Mouse (Mus musculus): ENCODE results near the gene Ctla4.

Ctla4 gene

GRCm38 (mm10) chr1:60929036-60929435 is 42.2 kb downstream of the Ctla4 start:
- DNase-seq (ENCODE audit: low spot score): no peak

GRCm38 (mm10) chr1:60930397-60930796 is 43.6 kb downstream of the Ctla4 start:
- DNase-seq (ENCODE audit: low spot score): no peak

DNA sequence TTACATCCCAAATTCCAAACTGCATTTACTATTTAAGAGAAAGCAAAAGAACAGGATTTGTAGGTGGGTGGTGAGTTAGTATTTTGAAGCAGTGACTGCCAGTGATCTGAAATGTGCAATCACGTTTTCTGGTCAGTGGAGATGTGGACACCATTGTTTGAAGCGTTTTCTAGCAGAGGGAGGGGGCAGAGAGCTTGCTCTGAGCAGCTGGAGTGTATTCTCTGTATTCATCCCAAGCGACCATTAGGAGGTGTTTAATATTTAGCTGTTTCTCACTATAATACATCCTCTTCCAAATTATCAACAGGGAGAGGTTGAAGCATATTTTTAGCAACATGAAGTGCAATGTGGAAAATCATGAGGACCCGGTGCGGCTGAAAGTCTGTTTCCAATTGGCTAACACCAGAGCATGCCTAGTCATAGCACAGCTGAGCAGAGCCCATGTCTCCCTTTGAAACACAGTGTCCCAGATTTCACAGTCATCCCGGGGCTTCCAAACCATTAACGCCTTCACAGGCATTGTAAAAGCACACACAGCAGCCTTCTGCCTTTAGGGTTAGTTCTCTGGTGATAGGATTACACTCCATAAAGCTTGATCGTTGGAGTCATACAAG is 49.3 kb downstream of the Ctla4 start:
- DNase-seq (ENCODE audit: low spot score): no peak

DNA sequence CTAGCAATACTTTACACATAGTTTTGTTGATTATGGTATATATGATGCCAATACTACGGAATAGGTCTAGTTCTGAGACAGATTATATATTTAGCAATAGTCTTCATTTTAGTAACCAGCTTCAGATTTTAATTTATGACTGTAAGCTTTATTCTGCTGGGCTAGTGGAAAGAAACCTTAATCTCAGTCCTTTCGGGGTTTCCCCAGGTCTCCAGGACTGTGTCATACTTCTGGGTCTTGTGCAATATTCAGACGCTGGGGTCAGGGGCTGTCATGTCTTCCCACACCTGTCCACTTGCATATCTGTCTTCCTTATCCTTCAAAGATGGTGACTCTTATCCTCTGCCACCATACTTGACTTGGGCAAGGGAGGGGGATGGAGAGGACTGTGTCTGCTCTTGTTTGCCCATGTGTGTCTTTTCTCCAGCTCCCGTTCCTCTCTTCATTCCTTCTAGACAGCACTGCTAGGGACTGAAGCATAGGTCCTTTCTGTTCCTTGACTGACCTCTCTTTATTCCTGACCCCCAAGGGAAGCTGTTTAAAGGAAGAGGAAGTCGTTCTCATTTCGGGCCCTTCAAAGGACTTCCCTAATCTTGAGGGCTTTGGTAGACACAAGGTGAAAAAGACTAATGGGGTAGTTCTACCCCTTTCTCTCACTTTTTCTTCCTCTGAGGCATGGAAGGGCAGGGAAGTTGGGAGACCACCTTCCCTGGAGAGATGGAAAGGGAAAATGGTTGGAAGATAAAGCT is 50.3 kb downstream of the Ctla4 start:
- DNase-seq (ENCODE audit: low spot score): no peak

DNA sequence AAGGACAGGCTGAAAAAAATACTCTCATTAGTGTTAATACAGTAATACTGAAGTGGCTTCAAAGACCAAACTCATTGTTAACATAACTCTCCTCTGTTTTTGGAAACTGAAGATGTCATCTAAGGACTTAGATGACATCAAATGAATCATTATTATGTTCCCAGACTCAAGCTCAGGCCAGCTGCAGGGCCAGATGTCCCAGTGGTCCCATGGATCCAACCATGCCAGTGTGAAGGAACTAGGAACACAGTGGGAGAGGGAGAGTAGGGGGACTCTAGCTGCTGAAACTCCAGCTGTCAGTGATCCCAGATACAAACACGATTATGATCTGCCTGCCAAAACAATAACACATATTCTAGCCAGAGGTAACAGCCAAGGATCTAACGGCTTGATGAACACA is 51.5 kb downstream of the Ctla4 start:
- DNase-seq (ENCODE audit: low spot score): no peak

DNA sequence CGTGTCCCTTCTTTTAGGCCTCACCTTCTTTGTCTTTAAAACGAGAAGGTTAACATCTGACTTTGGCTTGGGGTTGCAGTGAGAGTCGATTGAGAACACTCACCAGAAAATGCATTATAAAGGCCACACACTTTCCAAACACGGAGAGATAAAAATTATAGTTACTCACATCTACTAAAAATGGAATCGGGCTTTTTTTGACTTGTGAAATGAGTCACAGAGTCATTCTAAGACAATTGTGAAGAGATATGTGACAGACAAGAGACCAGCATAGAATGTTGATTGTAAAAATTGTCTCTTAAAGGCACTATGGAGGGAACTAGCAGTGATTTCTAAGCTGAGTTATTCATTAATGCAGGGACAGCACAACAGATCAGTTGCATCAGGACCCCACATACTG is 52.2 kb downstream of the Ctla4 start:
- no peak for DNase-seq (ENCODE audit: low spot score)

DNA sequence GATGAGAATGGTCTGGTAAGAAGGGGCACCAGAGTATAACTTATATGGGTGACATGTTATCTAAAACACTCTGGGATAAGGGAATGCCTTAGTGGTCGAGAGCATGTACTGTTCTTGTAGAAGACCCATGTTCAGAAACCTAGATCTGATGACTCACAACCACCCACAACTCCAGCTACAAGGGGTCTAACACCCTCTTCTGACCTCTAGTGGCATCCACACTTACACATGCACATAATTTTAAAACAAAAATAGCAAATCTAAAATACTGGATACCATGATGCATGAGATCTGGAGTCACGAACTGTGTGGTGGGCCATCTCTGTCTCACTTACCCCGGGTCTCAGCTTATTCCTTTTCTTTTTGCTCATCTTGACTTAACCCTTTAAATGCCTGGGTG is 53.2 kb downstream of the Ctla4 start:
- DNase-seq (ENCODE audit: low spot score): no peak

DNA sequence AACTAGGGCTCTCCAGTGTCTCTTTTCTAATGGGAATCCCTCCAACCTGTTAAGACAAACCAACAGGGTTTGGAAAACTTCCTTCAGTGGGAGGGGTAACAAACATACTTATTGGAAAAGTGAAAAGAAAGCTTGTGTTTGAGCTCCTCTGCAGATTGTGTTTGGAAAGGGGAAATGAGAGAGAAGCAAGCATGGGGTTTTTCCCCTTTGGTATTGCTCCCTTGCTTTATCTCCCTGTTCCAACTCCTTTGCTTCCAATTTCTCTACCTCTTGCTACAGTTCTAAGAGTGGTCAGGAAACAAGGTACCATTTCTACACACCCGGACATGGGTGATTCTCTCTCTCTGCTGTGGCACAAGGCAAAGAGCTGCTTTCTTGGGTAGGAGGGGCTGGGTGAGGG is 53.8 kb downstream of the Ctla4 start:
- DNase-seq (ENCODE audit: low spot score): no peak

DNA sequence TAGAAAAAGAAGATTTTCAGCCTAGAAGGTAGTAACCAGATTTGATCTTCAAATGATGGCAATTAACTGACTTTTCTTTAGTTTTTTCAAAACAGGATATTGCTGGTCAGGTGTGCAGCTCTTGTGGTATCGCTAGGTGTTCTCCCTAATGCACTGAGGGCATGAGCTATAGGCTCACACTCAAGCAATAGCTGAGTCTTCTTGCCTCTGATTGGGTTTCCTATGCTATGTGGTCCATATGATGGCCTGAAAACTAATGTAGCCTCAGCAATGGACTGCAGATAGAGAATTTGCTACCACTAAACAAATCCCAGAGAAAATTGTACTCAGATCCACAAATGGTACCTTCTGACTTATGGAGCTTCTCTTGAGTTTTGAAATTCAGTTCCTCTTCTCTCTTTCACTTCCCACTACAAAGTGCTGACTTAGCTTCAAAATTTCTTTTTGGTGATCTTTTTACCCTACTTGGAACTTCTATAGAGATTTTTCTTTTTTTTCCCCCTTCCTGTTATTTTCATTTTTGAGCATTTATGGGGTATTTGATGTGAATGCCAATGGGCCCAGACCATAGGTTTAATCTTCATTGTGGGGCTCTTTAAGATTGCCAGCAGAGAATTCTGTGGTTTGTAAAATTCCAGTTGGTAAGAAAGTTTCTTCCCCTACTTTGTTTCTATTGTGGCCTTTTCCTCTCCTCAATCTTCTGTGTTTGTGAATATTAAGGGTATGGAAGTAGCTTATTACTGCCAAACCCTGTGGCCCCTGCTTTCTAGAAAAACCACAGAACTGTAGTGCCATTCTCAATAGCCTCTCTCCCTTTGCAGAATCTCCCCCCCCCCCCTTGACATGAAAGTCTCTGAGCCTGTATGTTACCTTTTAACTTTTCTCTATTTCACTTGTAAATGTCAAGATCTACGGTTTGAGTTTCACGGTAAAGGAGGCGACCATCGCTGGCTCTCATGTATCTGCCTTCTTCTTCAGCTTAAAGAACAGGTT is 54.6 kb downstream of the Ctla4 start:
- no peak for DNase-seq (ENCODE audit: low spot score)

- DNase-seq (ENCODE audit: low spot score): no peak
Observed at GRCm38 (mm10) chr1:60942921-60943320, 56.1 kb downstream of the Ctla4 start.

DNA sequence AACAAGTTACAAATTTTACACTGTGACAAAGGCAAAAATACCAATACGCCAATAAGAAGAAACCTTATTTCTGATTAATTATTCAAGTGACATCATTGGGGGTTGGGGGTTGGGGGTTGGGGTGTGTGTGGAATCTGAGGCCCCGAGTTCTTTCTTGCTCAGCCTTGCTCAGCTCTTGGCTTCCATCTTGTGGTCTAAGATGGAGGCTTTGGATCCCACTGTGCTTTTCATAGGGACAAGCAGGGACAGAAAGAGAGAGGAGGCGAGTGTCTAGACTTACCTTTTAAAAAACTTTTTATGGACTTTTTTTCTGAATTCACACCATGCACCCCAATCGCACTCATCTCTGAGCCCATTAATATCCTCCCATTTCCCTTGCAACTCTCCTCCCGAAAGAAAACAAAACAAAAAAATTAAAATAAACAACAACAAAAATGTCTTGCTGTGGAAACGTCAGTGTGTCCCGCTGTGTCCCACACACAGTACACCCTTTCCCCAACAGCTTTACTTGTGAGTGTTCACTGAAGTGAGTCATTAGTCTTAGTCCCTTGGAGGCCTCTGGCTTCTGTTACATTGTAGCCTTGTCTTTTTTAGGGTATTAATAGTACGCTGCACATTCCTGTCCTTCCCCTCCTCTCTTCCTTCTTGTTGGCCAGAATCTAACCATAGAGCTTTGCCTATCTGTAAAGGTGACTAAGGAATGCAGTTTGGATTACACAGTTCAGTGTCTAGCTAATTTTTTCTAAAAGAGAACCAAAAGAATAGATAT is 59.0 kb downstream of the Ctla4 start:
- DNase-seq (ENCODE audit: low spot score): no peak

- DNase-seq (ENCODE audit: low spot score): no peak
Observed at GRCm38 (mm10) chr1:60948112-60948511, 61.3 kb downstream of the Ctla4 start.

DNA sequence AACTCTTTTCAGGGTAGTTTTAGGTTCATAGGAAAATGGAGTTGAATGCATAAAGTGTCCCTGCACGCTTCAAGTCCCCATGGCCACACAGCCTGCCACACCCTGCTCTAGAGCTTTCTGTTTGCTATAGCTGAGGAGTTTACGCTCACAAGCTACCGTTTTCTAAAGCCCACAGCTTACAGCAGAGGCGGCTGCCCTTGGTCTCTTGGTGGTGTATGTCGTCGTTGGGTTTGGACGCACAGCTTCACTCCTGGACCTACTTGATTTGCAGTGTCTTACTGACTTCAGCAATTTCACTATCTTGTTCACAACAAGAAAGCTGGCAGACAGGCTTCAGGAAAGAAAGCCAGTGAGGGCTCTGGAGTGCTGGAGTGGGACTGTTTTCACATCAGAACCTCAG is 66.2 kb downstream of the Ctla4 start:
- no peak for DNase-seq (ENCODE audit: low spot score)

- DNase-seq (ENCODE audit: low spot score): no peak
Observed at GRCm38 (mm10) chr1:60953686-60954085, 66.9 kb downstream of the Ctla4 start.

- DNase-seq (ENCODE audit: low spot score): no peak
Observed at GRCm38 (mm10) chr1:60954759-60955158, 68.0 kb downstream of the Ctla4 start.

DNA sequence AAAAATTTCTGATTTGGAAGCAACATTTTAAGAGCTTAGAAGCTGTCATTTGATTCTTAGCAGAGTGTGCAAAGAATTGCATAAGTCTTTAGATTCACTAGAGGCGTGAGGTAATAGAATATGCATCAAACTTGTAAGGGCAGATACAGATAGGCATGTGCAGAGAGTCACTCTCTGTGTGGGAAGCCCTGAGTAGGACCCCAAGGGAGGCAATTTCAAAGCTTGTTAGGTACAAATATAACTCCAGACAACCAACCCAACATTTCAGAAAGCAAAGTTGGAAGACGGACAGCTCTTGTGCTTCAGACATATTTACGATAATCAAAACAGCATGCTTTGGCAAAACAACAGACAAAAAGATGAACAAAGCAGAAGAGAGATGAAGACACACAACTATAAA is 68.4 kb downstream of the Ctla4 start:
- no peak for DNase-seq (ENCODE audit: low spot score)

- no peak for DNase-seq (ENCODE audit: low spot score)
Observed at GRCm38 (mm10) chr1:60956196-60956595, 69.4 kb downstream of the Ctla4 start.

DNA sequence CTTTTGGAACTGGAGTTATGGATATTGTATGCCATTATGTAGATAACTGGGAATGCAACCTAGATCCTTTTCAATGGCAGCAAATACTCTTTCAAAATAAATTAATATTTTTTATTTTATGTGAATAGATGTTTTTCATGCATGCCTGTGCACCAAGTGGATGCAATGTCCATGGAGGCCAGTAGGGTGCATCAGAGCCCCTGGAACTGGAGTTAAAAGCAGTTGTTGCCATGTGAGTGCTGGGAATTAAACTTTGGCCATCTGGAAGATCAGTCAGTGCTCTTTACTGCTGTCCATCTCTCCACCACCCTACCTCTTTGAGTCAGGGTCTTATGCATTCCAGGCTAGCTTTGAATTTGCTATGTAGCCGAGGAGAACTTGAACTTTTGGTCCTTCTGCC is 71.5 kb downstream of the Ctla4 start:
- DNase-seq (ENCODE audit: low spot score): no peak

DNA sequence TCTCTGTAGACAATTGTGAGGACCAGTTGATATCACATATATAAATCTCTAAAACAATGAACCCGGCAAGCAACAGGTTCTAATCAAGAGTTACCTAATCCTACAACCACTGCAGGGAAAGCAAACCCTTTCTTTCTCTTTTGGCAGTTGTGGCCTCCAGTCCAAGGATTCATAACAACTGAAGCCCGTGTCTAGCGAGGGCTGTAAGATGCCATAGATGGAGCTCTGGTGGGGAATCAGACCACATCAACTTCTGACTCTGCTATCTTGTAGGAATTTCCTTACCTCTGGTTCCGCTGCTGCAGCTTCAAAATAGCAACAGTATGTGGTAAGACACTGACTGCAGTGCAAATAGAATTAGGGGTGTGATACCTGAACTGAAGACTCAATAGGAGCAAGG is 72.4 kb downstream of the Ctla4 start:
- DNase-seq (ENCODE audit: low spot score): no peak

- no peak for DNase-seq (ENCODE audit: low spot score)
Observed at GRCm38 (mm10) chr1:60960451-60960850, 73.7 kb downstream of the Ctla4 start.

DNA sequence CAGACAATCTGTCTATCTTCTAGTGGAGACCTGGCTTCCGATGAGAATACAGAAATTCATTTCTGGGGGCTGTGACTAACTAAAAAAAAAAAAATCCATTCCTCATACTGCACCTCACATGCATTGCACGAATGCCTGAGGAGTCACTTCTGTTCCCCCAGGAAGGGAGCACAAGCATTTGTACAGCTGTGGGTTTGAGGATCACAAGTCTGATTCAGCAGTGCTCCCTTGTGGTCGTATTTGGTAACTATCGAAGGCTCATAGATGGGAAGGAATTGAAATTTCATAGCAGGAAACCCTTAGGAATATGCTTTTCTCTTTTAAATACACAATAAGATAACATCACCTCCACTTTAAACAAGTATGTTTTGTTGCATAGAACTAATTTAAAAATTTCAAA is 74.3 kb downstream of the Ctla4 start:
- peak; percentile 78 for DNase-seq (ENCODE audit: low spot score)

DNA sequence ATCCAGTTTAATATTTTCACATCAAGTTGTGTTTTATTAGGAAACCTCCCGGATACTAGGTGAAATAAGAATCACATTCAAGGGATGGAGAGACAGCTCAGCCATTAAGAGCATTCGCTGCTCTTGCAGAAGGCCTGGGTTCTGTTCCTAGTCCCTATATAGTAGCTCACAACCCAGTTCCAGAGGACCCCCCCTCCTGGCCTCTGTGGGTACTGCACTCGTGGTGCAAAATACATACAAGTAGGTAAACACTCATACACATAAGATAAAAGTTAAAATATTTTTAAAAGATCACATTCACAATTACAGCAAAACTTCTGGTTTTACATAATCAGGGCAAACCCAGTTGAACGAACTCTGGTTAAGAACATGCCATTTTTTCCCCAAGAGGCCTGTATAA is 75.3 kb downstream of the Ctla4 start:
- no peak for DNase-seq (ENCODE audit: low spot score)

Data from testis, postnatal 10 days (tissue).